Mouse (Mus musculus) bone marrow, adult 2 months (tissue): ENCODE measurements around the gene H2-Eb1. TPM values are rescaled to one million over a fixed set of nuclear protein-coding genes. Genes with fewer than 3 reads are reported as not detected.

ENCODE experiments used
- H3K27ac ChIP-seq: fragments of 200-500 bp; 2 replicates; pipeline ENCODE4 v1.5.1; 2012; ENCODE audit warnings: low read depth, mild to moderate bottlenecking, control low read depth, inconsistent platforms, low read length; ENCODE audit not compliant: control insufficient read depth, poor library complexity, insufficient read depth
- H3K4me1 ChIP-seq: fragments of 200-500 bp; 2 replicates; pipeline ENCODE4 v1.6.1; 2011; ENCODE audit warnings: low read length; ENCODE audit not compliant: control insufficient read depth, insufficient read depth
- H3K4me3 ChIP-seq: fragments of 200-500 bp; replicated peaks from 2 replicates; pipeline ENCODE3; 2011; ENCODE audit warnings: mild to moderate bottlenecking, low read depth, low read length, control low read depth; ENCODE audit not compliant: control insufficient read depth
- CTCF ChIP-seq: fragments of 200-500 bp; IDR thresholded peaks from 2 replicates; pipeline ENCODE4 v1.5.1; 2011; ENCODE audit warnings: low read length, control low read depth; ENCODE audit not compliant: control insufficient read depth, insufficient read depth
- POLR2A ChIP-seq: fragments of 200-500 bp; IDR thresholded peaks from 2 replicates; pipeline ENCODE4 v1.6.1; 2011; ENCODE audit warnings: low read depth, mild to moderate bottlenecking, control low read depth, low read length, borderline replicate concordance; ENCODE audit not compliant: control insufficient read depth
- WGBS: fragments of 180-500 bp; shearing (Covaris S2); methylation state at CpG from one replicate; pipeline ENCODE4 v1.1.7; 2018; 5-methylcytosine and 5-hydroxymethylcytosine counted together
- polyA plus RNA-seq: library from polyadenylated mRNA; stranded (reverse); fragments of >200 nt; gene quantifications from 2 replicates; pipeline ENCODE4 v1.2.4, GENCODE M21; 2011; ENCODE audit warnings: low replicate concordance; ENCODE audit not compliant: missing spikeins, insufficient read depth, insufficient read length

H2-Eb1 gene
- polyA plus RNA-seq, 1 experiment, result 82.7 TPM

GRCm38 (mm10) chr17:34264452-34265351 is 41.0 kb upstream of the H2-Eb1 start:
- WGBS, result under 1% methylated on average over 93 of the region's 93 CpGs
- Histone ChIP-seq H3K4me3 (peak overlapping the region; percentile 93), H3K27ac (peak overlapping the region; percentile 63), H3K4me1 (peaks cover 2% of the 10 kb centered on the region)
- TF ChIP-seq POLR2A (no peak), CTCF (no peak)

- WGBS, result 65% methylated on average over 2 of the region's 2 CpGs
- TF ChIP-seq POLR2A, result no peak
- TF ChIP-seq CTCF, result no peak
- Histone ChIP-seq H3K27ac (no peak overlapping the region), H3K4me3 (no peak overlapping the region), H3K4me1 (peaks cover 2% of the 10 kb centered on the region)
Observed at GRCm38 (mm10) chr17:34268262-34268661, 37.4 kb upstream of the H2-Eb1 start.

GRCm38 (mm10) chr17:34268748-34269147 is 36.9 kb upstream of the H2-Eb1 start:
- 87% methylated on average over 2 of the region's 2 CpGs for WGBS
- Histone ChIP-seq H3K27ac (no peak overlapping the region), H3K4me1 (peaks cover 2% of the 10 kb centered on the region), H3K4me3 (no peak overlapping the region)
- TF ChIP-seq POLR2A (no peak), CTCF (no peak)

DNA sequence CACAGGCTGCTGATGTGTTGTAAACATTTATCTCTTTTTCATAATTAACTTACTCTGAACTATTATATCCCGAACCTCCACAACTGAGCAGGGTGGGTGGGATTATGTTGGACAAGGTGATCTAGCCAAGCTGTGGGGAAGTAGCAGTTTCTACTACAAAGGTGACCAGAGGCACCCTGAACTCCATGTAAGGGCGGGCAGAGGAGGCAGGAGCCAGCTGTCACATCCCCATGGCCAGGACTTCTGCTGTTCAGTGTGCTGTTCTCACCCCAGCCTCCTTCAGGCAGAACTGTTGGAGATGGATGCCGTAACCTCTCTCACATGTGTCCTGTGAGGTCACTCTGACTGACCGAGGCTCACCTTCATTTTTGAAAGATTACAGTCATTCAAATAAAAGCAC is 35.9 kb upstream of the H2-Eb1 start:
- Histone ChIP-seq H3K4me3 (no peak overlapping the region), H3K27ac (no peak overlapping the region), H3K4me1 (no peaks in the 10 kb centered on the region; the same call in 1 of the 2 replicates)
- 67% methylated on average over 4 of the region's 4 CpGs for WGBS
- TF ChIP-seq CTCF, result no peak
- no peak for TF ChIP-seq POLR2A

DNA sequence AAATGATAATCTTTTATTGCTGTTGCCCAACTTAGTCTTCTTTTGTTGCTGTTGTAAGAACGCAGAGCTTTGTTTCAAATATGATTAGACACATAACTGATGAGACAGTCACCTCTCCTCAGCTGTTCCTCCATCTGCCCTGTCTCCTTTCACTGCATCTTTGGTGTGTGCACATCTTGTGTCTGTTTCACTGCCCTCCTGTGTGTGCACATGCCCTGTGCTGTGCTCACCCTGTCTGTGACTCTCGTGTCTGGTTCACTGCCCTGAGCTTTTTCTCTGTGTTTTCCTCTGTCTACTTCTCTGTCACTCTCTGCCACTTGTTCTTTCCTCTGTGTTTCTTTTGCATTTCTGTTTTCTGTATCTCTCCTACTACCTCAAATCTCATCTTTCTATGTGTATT is 35.4 kb upstream of the H2-Eb1 start:
- Histone ChIP-seq H3K27ac (no peak overlapping the region), H3K4me3 (no peak overlapping the region), H3K4me1 (no peaks in the 10 kb centered on the region)
- WGBS, result 89% methylated on average over 2 of the region's 2 CpGs
- TF ChIP-seq POLR2A, result no peak
- TF ChIP-seq CTCF, result no peak

DNA sequence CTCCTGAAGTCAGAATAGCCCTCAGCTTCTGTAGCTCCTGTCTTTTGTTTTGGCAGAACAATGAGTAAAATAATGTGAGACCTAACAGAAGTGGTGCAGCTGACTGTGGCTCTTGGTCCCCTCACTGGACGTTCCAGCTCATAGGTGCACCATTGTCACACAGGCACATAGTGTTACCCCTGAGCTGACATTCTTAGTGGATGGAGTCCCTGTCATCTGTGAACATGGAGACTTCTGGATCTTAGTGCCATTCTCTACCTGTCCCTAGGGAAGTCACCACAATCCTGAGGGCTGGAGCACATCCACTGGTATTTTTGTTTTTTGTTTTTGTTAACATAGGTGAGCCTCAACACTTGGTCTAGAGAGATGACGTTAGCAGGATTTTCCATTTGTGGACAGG is 34.7 kb upstream of the H2-Eb1 start:
- WGBS, result 74% methylated on average over 2 of the region's 2 CpGs
- Histone ChIP-seq H3K4me1 (no peaks in the 10 kb centered on the region), H3K27ac (no peak overlapping the region), H3K4me3 (no peak overlapping the region)
- TF ChIP-seq CTCF, result no peak
- TF ChIP-seq POLR2A, result no peak

DNA sequence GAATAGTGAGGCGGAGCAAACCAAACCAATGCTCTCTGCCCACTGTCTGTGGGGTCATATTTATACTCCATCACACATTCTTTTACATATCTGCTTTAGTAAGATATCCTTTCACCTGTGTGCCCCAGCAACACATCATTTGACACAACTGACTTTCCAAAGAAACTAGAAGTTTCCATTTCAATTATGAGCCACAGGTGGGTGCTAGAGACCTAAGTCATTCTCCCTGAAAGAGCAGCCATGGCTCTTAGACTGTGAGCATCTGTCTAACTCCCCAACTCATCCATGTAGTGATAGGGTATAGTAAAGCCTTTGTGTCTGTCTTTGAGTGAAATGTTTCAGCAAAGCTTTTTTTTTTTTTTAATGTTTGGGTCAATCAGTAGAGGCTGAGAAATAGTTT is 33.6 kb upstream of the H2-Eb1 start:
- no peak overlapping the region for H3K4me3 ChIP-seq
- H3K4me1 ChIP-seq, result no peaks in the 10 kb centered on the region
- TF ChIP-seq CTCF (no peak), POLR2A (no peak)
- 93% methylated on average over 1 of the region's 1 CpGs for WGBS
- no peak overlapping the region for H3K27ac ChIP-seq

- Histone ChIP-seq H3K4me3 (no peak overlapping the region), H3K27ac (no peak overlapping the region), H3K4me1 (no peaks in the 10 kb centered on the region; the same call in 1 of the 2 replicates)
- TF ChIP-seq CTCF (no peak), POLR2A (no peak)
- WGBS, result 73% methylated on average over 1 of the region's 1 CpGs
Observed at GRCm38 (mm10) chr17:34280499-34281038, 25.1 kb upstream of the H2-Eb1 start.

DNA sequence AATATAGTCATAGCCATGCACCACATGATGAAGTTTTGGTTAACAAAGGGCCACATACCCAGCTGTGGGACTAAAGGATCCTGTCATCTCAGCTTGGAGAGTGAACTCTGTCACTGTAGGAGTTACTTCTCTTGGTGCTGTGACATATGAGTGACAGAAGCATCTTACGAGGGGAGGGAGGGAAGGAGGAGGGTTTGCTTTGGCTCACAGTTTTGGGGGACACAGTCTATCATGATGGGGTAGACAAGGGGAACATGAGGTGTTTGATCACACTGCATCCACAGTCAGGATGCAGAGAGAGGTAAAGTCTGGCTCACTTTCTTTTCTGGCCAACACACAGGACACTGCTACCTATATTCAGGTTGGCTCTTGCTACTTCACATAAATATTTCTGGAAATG is 23.8 kb upstream of the H2-Eb1 start:
- H3K27ac ChIP-seq, result no peak overlapping the region
- no peaks in the 10 kb centered on the region; the same call in 1 of the 2 replicates for H3K4me1 ChIP-seq
- no peak overlapping the region for H3K4me3 ChIP-seq
- 80% methylated on average over 1 of the region's 1 CpGs for WGBS
- TF ChIP-seq POLR2A, result no peak
- no peak for TF ChIP-seq CTCF
